8 mouse cellular contexts compared by ENCODE assay signal in the genomic region with DNA sequence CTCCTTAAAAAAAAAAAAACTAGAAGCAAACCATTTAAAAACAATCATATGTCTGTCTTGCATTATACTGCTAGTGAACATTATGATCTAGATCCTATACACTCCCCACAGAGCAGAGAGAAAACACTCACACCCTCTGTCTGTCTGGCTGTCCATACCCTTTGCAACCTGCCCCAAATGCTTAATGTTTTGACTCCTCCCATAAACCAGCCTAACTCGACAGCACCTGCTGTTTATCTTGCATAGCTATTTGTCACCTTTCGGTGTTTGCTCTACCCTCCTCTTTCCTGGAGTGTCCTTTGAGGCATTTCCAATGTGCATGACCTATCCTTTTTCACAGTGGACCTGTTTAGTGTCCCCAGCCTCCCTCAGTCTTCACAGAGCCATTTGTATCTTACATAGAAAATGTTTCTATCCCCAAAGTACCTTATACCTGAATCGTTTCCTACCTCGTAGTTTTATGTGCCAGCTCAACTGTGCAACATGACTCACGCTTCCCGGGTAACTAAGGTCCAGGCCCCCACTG. TPM values are rescaled to one million over a fixed set of nuclear protein-coding genes. Genes with fewer than 3 reads are reported as not detected.
DNase-seq lines count a peak whose midpoint lies in the region; ATAC-seq and TF ChIP-seq lines count a peak whose summit lies in the region.

No protein-coding gene starts in this region.

- peak overlapping the region; percentile 78 for H3K4me2 ChIP-seq in embryonic facial prominence, embryonic 14.5 days (ENCODE audit: low read depth, low read length)
- H3K4me2 ChIP-seq in intestine, postnatal 0 days (replicated peaks; ENCODE audit: low read depth) = peak overlapping the region; percentile 99
- H3K4me2 ChIP-seq in neural tube, embryonic 12.5 days (replicated peaks) = peak overlapping the region; percentile 84

- no peaks in the 10 kb centered on the region for H3K9me3 ChIP-seq in embryonic facial prominence, embryonic 14.5 days (ENCODE audit: control insufficient read depth, low read length)
- no peaks in the 10 kb centered on the region for H3K9me3 ChIP-seq in intestine, postnatal 0 days (ENCODE audit: control insufficient read depth)
- no peaks in the 10 kb centered on the region for H3K9me3 ChIP-seq in neural tube, embryonic 12.5 days

- H3K36me3 ChIP-seq in embryonic facial prominence, embryonic 14.5 days (ENCODE audit: control insufficient read depth, insufficient read depth, low read length) = peaks cover 11% of the 10 kb centered on the region; the same call in 1 of the 2 replicates
- H3K36me3 ChIP-seq in intestine, postnatal 0 days (ENCODE audit: control insufficient read depth, insufficient read depth) = peaks cover 45% of the 10 kb centered on the region
- peaks cover 17% of the 10 kb centered on the region for H3K36me3 ChIP-seq in neural tube, embryonic 12.5 days

- peak overlapping the region; percentile 88 for H3K4me3 ChIP-seq in layer of hippocampus, adult 2 months
- peak overlapping the region; percentile 77 for H3K4me3 ChIP-seq in embryonic facial prominence, embryonic 14.5 days (ENCODE audit: low read depth, low read length)
- peak overlapping the region; percentile 63 for H3K4me3 ChIP-seq in intestine, postnatal 0 days (ENCODE audit: low read depth, low read length)
- H3K4me3 ChIP-seq in neural tube, embryonic 12.5 days = peak overlapping the region; percentile 68

- 10% methylated on average over 6 of the region's 6 CpGs for WGBS in embryonic facial prominence, embryonic 14.5 days
- WGBS in intestine, postnatal 0 days = 6% methylated on average over 6 of the region's 6 CpGs
- WGBS in neural tube, embryonic 12.5 days = 9% methylated on average over 6 of the region's 6 CpGs

- H3K9ac ChIP-seq in embryonic facial prominence, embryonic 14.5 days (ENCODE audit: low read depth, low read length) = peak overlapping the region; percentile 91
- H3K9ac ChIP-seq in intestine, postnatal 0 days (ENCODE audit: low read depth, low read length) = peak overlapping the region; percentile 81; the same call in 1 of the 2 replicates
- peak overlapping the region; percentile 84 for H3K9ac ChIP-seq in neural tube, embryonic 12.5 days

- peaks cover 5% of the 10 kb centered on the region for H3K4me1 ChIP-seq in embryonic facial prominence, embryonic 14.5 days (ENCODE audit: control insufficient read depth, insufficient read depth, low read length)
- 0 out of 2 replicates have a peak, but pooled peaks cover 2% of the 10 kb centered on the region for H3K4me1 ChIP-seq in intestine, postnatal 0 days (replicated peaks; ENCODE audit: control insufficient read depth, insufficient read depth, low read length)
- peaks cover 9% of the 10 kb centered on the region; the same call in 1 of the 2 replicates for H3K4me1 ChIP-seq in neural tube, embryonic 12.5 days

- no peak for TF ChIP-seq CTCF in layer of hippocampus, adult 2 months (conservative IDR thresholded peaks at IDR 0.05)
- TF ChIP-seq CTCF in intestine, postnatal 0 days (IDR thresholded peaks at IDR 0.05; ENCODE audit: low read depth) = no peak

- H3K27me3 ChIP-seq in embryonic facial prominence, embryonic 14.5 days (replicated peaks; ENCODE audit: control insufficient read depth, insufficient read depth, low read length) = no peaks in the 10 kb centered on the region
- no peaks in the 10 kb centered on the region for H3K27me3 ChIP-seq in intestine, postnatal 0 days (replicated peaks; ENCODE audit: control insufficient read depth, insufficient read depth, low read length)
- no peaks in the 10 kb centered on the region for H3K27me3 ChIP-seq in neural tube, embryonic 12.5 days (replicated peaks)

- DNase-seq in layer of hippocampus, adult 2 months (ENCODE audit: low spot score in 2 of 2) = no peak
- no peak for DNase-seq in layer of hippocampus, adult 8-10 months (ENCODE audit: low spot score in 2 of 2)
- DNase-seq in embryonic facial prominence, embryonic 14.5 days (ENCODE audit: low spot score) = no peak
- no peak for DNase-seq in cerebellum, adult 8-10 months
- DNase-seq in adrenal gland, adult 2 months = no peak
- no peak for DNase-seq in gastrocnemius, adult 18-20 months (ENCODE audit: low spot score)

- ATAC-seq in embryonic facial prominence, embryonic 14.5 days (ENCODE audit: low read depth) = 0 out of 2 replicates have a peak, but pooled peaks have one; percentile 12
- peak; percentile 31 for ATAC-seq in intestine, postnatal 0 days
- peak; percentile 28; the same call in 1 of the 2 replicates for ATAC-seq in neural tube, embryonic 12.5 days (ENCODE audit: low FRiP score, low read depth)

- peak overlapping the region; percentile 99 for H3K27ac ChIP-seq in layer of hippocampus, adult 2 months
- H3K27ac ChIP-seq in embryonic facial prominence, embryonic 14.5 days (replicated peaks; ENCODE audit: low read depth, low read length) = no peak overlapping the region
- peak overlapping the region; percentile 70; the same call in 1 of the 2 replicates for H3K27ac ChIP-seq in intestine, postnatal 0 days (ENCODE audit: low read depth, low read length)
- H3K27ac ChIP-seq in neural tube, embryonic 12.5 days = no peak overlapping the region

RNA-seq across cellular contexts. Expression of a gene that starts 0.4 kb away (rescaled TPM):
- total RNA-seq in layer of hippocampus, adult 2 months (2021) = 100 to 1,000 TPM; 282 to 304 TPM
- total RNA-seq in layer of hippocampus, adult 8-10 months (2022) = 100 to 1,000 TPM; 226 to 282 (median 255) TPM
- 226 and 261 TPM in 2 replicates for polyA plus RNA-seq in embryonic facial prominence, embryonic 14.5 days (2014; fragmentation: Nextera tagmentation; extraction: Ambion mirVana)
- 157 and 172 TPM in 2 replicates for polyA plus RNA-seq in intestine, postnatal 0 days (2015; fragmentation: Nextera tagmentation; extraction: Ambion mirVana)
- 204 and 216 TPM in 2 replicates for polyA plus RNA-seq in neural tube, embryonic 12.5 days (2016; fragmentation: Nextera tagmentation; extraction: Ambion mirVana)
- total RNA-seq in adrenal gland, adult 2 months (2021) = 10 to 100 TPM; 34.7 to 55.3 TPM
- polyA plus RNA-seq in adrenal gland, adult 2 months (2012; rRNA removed) = 11.9 and 12.7 TPM in 2 replicates
- 10 to 100 TPM; 86.9 to 93.2 TPM for total RNA-seq in gastrocnemius, adult 18-20 months (2021)

RNA-seq across cellular contexts. Expression of a gene that starts 18.2 kb away (rescaled TPM):
- total RNA-seq in layer of hippocampus, adult 2 months (2021) = not detected
- total RNA-seq in layer of hippocampus, adult 8-10 months (2022) = not detected
- polyA plus RNA-seq in embryonic facial prominence, embryonic 14.5 days (2014; fragmentation: Nextera tagmentation; extraction: Ambion mirVana) = not detected in 2 replicates
- polyA plus RNA-seq in intestine, postnatal 0 days (2015; fragmentation: Nextera tagmentation; extraction: Ambion mirVana) = 475 and 488 TPM in 2 replicates
- not detected in 2 replicates for polyA plus RNA-seq in neural tube, embryonic 12.5 days (2016; fragmentation: Nextera tagmentation; extraction: Ambion mirVana)
- not detected for total RNA-seq in adrenal gland, adult 2 months (2021)
- not detected in 2 replicates for polyA plus RNA-seq in adrenal gland, adult 2 months (2012; rRNA removed)
- total RNA-seq in gastrocnemius, adult 18-20 months (2021) = not detected

RNA-seq across cellular contexts. Expression of a gene that starts 36.4 kb away (rescaled TPM):
- total RNA-seq in layer of hippocampus, adult 2 months (2021) = 100 to 1,000 TPM; 173 to 177 TPM
- total RNA-seq in layer of hippocampus, adult 8-10 months (2022) = 100 to 1,000 TPM; 147 to 158 (median 155) TPM
- 13.9 and 15.2 TPM in 2 replicates for polyA plus RNA-seq in embryonic facial prominence, embryonic 14.5 days (2014; fragmentation: Nextera tagmentation; extraction: Ambion mirVana)
- polyA plus RNA-seq in intestine, postnatal 0 days (2015; fragmentation: Nextera tagmentation; extraction: Ambion mirVana) = 13.0 TPM in 2 replicates
- 76.8 and 79.0 TPM in 2 replicates for polyA plus RNA-seq in neural tube, embryonic 12.5 days (2016; fragmentation: Nextera tagmentation; extraction: Ambion mirVana)
- 100 to 1,000 TPM; 158 to 186 TPM for total RNA-seq in adrenal gland, adult 2 months (2021)
- polyA plus RNA-seq in adrenal gland, adult 2 months (2012; rRNA removed) = 44.4 and 51.2 TPM in 2 replicates
- 10 to 100 TPM; 12.8 to 14.7 TPM for total RNA-seq in gastrocnemius, adult 18-20 months (2021)

RNA-seq across cellular contexts. Expression of a gene that starts 48.3 kb away (rescaled TPM):
- total RNA-seq in layer of hippocampus, adult 2 months (2021) = 10 to 100 TPM; 16.6 to 19.5 TPM
- 10 to 100 TPM; 15.9 to 20.0 (median 17.4) TPM for total RNA-seq in layer of hippocampus, adult 8-10 months (2022)
- polyA plus RNA-seq in embryonic facial prominence, embryonic 14.5 days (2014; fragmentation: Nextera tagmentation; extraction: Ambion mirVana) = 7.5 and 7.7 TPM in 2 replicates
- 21.6 and 21.9 TPM in 2 replicates for polyA plus RNA-seq in intestine, postnatal 0 days (2015; fragmentation: Nextera tagmentation; extraction: Ambion mirVana)
- polyA plus RNA-seq in neural tube, embryonic 12.5 days (2016; fragmentation: Nextera tagmentation; extraction: Ambion mirVana) = 7.2 and 8.7 TPM in 2 replicates
- total RNA-seq in adrenal gland, adult 2 months (2021) = 1 to 10 TPM; 6.1 to 6.5 TPM
- polyA plus RNA-seq in adrenal gland, adult 2 months (2012; rRNA removed) = 0.90 and 1.0 TPM in 2 replicates
- under 1 TPM; 0.45 to 0.46 TPM for total RNA-seq in gastrocnemius, adult 18-20 months (2021)

Comparison
In these comparisons a context has a peak if more than half of its experiments do, and no peak if none do; other contexts are left out.
1. H3K27ac ChIP-seq: peak in layer of hippocampus, adult 2 months (single experiment) and intestine, postnatal 0 days (single experiment); none in embryonic facial prominence, embryonic 14.5 days (single experiment) and neural tube, embryonic 12.5 days (single experiment).
2. RNA of a gene that starts 36.4 kb away (total RNA-seq): 158 to 186 TPM in adrenal gland, adult 2 months, 173 to 177 TPM in layer of hippocampus, adult 2 months and 147 to 158 TPM in layer of hippocampus, adult 8-10 months; 12.8 to 14.7 TPM in gastrocnemius, adult 18-20 months; every median in the first group is over 4 times any median in the second.
3. Peak in every context shown above with its lines, with median percentiles within 50 percentile points of each other: H3K4me3 ChIP-seq, ATAC-seq, H3K4me2 ChIP-seq and H3K9ac ChIP-seq.